Mouse (Mus musculus) heart, adult 9 months (tissue): ENCODE measurements around the gene Cisd3.
"Not testable (repeated sequence)": the region's sequence is repeated elsewhere in the genome, so short reads cannot be mapped to it uniquely, and the experiment has no call there.

Experiments
- DNase-seq, 2 experiments: peaks; one replicate each; pipeline ENCODE4 v3.0.0; 2022; ENCODE audit warnings: low spot score in 2 of 2

Cisd3 gene

GRCm38 (mm10) chr11:97685613-97686321 lies at the start of gene Cisd3:
Gene Cisd3 (plus strand): TSS chr11:97685826.
- DNase-seq, result peak; percentile 96 to 97

GRCm38 (mm10) chr11:97641668-97642067 lies 44.0 kb upstream of the Cisd3 start:
- DNase-seq, result no peak

- DNase-seq, result no peak
Measured at GRCm38 (mm10) chr11:97642746-97643145, 42.9 kb upstream of the Cisd3 start.

DNA sequence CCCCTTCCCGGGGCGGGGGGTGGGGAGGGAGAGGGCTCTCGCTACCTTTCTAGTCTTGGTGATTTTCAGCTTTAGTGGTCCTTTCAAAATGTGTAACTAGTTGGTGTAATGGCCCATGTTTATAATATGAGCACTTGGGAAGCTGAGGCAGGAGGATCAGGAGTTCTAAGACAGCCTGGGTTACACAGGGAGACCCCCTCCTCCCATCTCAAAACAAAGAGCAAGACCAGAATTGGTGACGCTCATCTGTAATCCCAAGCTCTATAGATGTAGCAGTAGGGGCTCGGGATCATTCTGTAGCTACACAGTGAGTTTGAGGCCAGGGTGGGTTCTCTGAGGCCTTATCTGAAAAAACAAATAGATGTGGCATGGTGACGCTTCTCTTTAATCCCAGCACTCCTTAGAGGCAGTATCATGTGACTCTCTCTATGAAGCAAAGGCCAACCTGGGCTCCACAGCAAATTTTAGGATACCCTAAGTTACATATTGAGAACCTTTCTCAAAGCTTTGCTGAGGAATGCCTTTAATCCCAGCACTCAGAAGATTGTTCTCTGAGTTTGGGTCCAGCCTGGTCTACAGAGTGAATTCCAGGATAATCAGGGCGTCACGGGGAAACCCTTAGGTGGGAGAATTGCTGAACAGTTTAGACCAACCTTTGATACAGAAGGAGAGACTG lies 42.1 kb upstream of the Cisd3 start:
- DNase-seq, result no peak

GRCm38 (mm10) chr11:97644834-97645233 lies 40.8 kb upstream of the Cisd3 start:
- DNase-seq, result peak in 1 of 2 experiments; percentile 68

DNA sequence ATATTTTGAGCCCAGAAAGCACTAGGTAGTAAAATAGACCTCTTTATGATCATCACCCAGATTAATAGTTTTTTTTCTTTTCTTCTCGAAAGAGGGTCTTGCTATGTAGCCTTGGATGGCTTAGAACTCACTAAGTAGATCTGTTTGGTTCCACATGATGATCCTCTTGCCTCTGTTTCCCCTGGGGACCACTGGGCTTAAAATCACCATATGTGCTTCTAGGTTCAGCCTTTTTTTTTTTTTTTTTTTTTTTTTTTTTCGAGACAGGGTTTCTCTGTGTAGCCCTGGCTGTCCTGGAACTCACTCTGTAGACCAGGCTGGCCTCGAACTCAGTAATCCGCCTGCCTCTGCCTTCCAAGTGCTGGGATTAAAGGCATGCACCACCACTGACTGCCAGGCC lies 37.1 kb upstream of the Cisd3 start:
- DNase-seq, result not testable (repeated sequence)

GRCm38 (mm10) chr11:97650341-97650740 lies 35.3 kb upstream of the Cisd3 start:
- DNase-seq, result no peak

GRCm38 (mm10) chr11:97653376-97653775 lies 32.2 kb upstream of the Cisd3 start:
- not testable (repeated sequence) for DNase-seq

GRCm38 (mm10) chr11:97654210-97654609 lies 31.4 kb upstream of the Cisd3 start:
- DNase-seq, result no peak

DNA sequence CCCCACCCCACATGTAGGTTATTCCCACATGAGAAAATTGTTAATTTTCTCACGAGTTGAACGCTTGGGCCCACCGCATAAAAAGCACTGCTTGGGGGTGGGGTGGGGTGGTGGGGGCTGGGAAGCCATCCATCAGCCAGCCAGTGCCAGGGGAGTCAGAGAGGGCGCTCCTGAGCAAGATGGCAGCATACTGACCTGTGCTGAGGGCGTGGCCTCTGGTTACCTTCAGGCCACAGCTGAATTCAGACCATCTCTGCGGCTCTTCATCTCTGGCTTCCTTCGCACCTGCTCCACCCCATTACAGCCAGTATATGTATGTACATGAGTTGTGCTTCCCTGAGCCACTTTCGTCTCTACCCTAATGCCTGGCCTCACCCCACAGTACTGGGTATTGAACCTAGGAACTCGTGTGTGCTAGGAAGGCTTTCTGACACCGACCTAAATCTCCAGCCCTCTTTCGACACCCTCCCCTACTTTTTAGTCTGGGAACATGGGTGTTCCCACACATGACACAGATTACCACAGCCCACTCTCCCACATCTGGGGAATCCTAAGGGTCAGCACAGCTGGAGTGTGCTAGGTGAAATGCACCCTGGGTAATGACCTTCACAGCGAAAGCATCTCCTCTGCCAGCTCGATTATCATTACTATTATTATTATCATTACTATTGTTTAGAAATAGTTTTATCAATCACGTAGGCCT lies 29.2 kb upstream of the Cisd3 start:
- DNase-seq, result no peak

GRCm38 (mm10) chr11:97657184-97657945 lies 28.3 kb upstream of the Cisd3 start:
- no peak for DNase-seq

GRCm38 (mm10) chr11:97657967-97658366 lies 27.7 kb upstream of the Cisd3 start:
- not testable (repeated sequence) for DNase-seq

- DNase-seq, result no peak
Measured at GRCm38 (mm10) chr11:97658751-97659266, 26.8 kb upstream of the Cisd3 start.

DNA sequence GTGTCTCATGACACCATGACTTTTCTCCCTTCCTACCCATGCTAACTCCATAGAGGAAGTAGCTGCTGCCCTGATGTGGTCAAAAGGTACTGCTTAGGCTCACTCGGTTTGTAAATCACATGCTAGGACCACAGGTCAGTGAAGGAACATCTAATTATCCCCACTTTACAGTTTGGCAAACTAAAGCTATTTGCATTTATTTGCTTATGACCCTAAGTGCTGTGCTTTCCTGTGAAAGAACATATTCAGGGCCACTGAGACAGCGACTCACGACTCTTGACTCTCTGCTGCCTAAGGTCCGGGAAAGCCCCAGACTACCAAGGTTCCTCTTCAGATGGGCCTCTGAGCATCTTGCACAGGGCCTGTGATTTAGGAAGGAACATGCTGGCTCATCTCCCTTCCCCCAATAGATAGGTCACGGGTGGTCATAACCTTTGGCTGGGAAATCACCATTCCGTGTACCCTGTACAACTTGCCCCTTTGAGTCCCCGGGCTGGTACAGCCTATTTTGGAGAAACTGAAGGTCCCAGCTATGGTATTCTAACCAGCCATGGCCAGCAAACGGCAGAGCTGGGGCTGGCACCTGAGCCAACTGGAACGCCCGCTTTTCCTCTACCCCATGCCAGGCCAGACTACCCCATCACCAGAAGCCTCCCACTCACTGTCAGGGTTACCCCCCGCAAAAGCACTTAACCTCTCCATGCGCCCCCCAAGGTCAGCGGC lies 26.2 kb upstream of the Cisd3 start:
- peak; percentile 33 to 51 for DNase-seq

DNA sequence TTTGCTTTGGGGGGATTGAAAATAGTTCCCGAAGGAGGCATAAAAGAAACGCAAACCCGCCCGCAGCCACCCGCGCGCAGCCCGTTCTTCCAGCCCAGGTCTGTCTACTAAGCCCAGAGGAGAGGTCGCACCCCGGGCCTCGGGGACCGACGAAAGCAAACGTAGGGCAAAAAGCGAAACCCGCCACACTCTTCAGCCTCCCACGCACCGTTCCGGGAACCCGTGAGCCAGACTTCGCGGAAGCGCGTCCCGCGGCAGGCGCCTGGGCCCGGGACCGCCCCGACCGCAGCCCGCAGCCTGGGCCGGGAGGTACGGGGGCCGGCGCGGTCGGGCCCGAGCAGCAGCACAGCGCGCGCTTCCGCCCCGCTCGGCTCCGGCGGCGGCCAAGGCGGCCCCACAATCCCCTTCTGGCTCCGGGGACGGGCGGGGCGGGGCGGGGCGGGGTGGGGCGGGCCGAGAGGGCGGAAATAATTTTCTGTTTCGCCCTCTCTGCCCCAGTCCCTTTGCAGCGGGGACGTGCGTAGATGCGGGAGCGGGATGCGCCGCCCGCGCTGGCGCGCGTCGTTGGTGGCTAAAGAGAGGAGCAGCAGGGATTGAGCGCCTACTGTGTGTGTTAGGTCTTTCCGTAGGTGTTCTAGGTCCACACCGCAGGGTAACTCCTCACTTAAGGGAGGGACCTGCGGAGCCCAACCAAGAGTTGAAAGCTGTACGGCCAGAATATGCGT lies 25.5 kb upstream of the Cisd3 start:
- peak; percentile 80 to 84 for DNase-seq

GRCm38 (mm10) chr11:97660734-97661647 lies 24.6 kb upstream of the Cisd3 start:
- no peak for DNase-seq

DNA sequence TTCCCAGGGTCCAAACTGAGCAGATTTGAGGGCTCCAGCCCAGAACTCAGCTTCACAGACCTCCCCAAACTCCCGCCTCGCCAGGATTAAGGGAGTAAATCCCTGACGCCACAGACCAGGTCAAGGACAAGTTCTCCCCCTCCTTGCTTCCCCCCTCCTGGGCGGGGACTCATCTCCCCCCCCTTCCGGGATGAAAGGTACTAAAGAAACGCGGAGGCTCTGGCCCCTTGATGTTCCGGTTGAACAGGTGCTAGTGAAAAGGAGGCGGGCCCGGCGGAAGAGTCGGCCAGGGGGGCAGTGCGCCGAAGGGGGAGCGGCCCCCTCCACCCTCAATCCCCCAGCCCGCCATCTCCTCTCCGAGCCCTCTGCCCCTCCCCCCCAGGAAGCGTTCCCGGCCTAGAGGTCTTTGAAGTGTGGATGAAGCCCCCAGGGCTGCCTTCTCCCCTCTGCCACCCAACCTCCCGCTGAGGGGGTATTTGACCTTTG lies 23.9 kb upstream of the Cisd3 start:
- peak; percentile 69 to 81 for DNase-seq

- peak; percentile 39 to 62 for DNase-seq
Measured at GRCm38 (mm10) chr11:97662207-97662892, 23.3 kb upstream of the Cisd3 start.
